Mouse (Mus musculus) embryonic facial prominence, embryonic 11.5 days (tissue): Measurements from ENCODE around the gene Dysf. TPM values are rescaled to one million over a fixed set of nuclear protein-coding genes. Genes with fewer than 3 reads are reported as not detected.

ENCODE experiments used
- ATAC-seq: fragments of 200-750 bp; cut with Nextera tagmentation; replicated peaks from 2 replicates; pipeline ENCODE4 v1.8.0; 2017; ENCODE audit warnings: low read depth; ENCODE audit not compliant: insufficient number of reproducible peaks, low FRiP score, low TSS enrichment
- DNase-seq: peaks from one replicate; pipeline ENCODE4 v3.0.0-alpha.2; 2015; ENCODE audit warnings: low spot score
- H3K27ac ChIP-seq: fragments of 300-500 bp; sonication (generic); replicated peaks from 2 replicates; pipeline ENCODE4 v1.5.1; 2014; ENCODE audit warnings: mild to moderate bottlenecking, low read depth, low read length, control low read depth
- H3K27me3 ChIP-seq: fragments of 300-500 bp; sonication (generic); 2 replicates; pipeline ENCODE4 v1.6.1; 2014; ENCODE audit warnings: mild to moderate bottlenecking, low read length, moderate library complexity, mixed read lengths; ENCODE audit not compliant: control insufficient read depth, insufficient read depth
- H3K36me3 ChIP-seq: fragments of 300-500 bp; sonication (generic); replicated peaks from 2 replicates; pipeline ENCODE4 v1.6.1; 2014; ENCODE audit warnings: low read depth, mild to moderate bottlenecking, low read length, moderate library complexity, mixed read lengths; ENCODE audit not compliant: control insufficient read depth, insufficient read depth
- H3K4me1 ChIP-seq: fragments of 300-500 bp; sonication (generic); 2 replicates; pipeline ENCODE4 v1.6.1; 2014; ENCODE audit warnings: low read length, mixed read lengths; ENCODE audit not compliant: control insufficient read depth, insufficient read depth
- H3K4me2 ChIP-seq: fragments of 300-500 bp; sonication (generic); 2 replicates; pipeline ENCODE4 v1.6.1; 2014; ENCODE audit warnings: low read depth, mild to moderate bottlenecking, control low read depth, low read length, moderate library complexity
- H3K4me3 ChIP-seq: fragments of 300-500 bp; sonication (generic); 2 replicates; pipeline ENCODE4 v1.5.1; 2014; ENCODE audit warnings: low read depth, low read length, control low read depth
- H3K9ac ChIP-seq: fragments of 300-500 bp; sonication (generic); replicated peaks from 2 replicates; pipeline ENCODE4 v1.6.1; 2014; ENCODE audit warnings: mild to moderate bottlenecking, control low read depth, low read length
- H3K9me3 ChIP-seq: fragments of 300-500 bp; sonication (generic); replicated peaks from 2 replicates; pipeline ENCODE4 v1.6.1; 2016; ENCODE audit warnings: mild to moderate bottlenecking, low read length, inconsistent platforms, mixed read lengths; ENCODE audit not compliant: control insufficient read depth
- WGBS: fragments of 180-500 bp; shearing (Covaris S2); extraction: QIAGEN DNeasy Blood & Tissue Kit; methylation state at CpG from one replicate; pipeline ENCODE4 v1.1.7; 2014; 5-methylcytosine and 5-hydroxymethylcytosine counted together
- polyA plus RNA-seq: library from polyadenylated mRNA; unstranded; fragments of >200 nt; fragmentation: Nextera tagmentation; extraction: Ambion mirVana; gene quantifications from 2 replicates; pipeline ENCODE4 v1.2.1, GENCODE M21; 2014

Dysf gene
- 5.6 and 7.8 TPM in 2 replicates for polyA plus RNA-seq

- peaks cover 13% of the 10 kb centered on the region for H3K4me1 ChIP-seq
- H3K27ac ChIP-seq = 0 out of 2 replicates have a peak within 1 kb of the TSS, but pooled peaks have one; percentile 16
- ATAC-seq (peak; percentile 58; the same call in 1 of the 2 replicates), DNase-seq (peak; percentile 66)
- H3K4me3 ChIP-seq = peak within 1 kb of the TSS; percentile 35
- H3K36me3 ChIP-seq = no peaks in the 10 kb centered on the region
- under 1% methylated on average over 41 of the region's 41 CpGs for WGBS
- peaks cover 7% of the 10 kb centered on the region for H3K27me3 ChIP-seq
- no peaks in the 10 kb centered on the region for H3K9me3 ChIP-seq
- H3K9ac ChIP-seq = peak within 1 kb of the TSS; percentile 50
- peak within 1 kb of the TSS; percentile 75 for H3K4me2 ChIP-seq
These were observed at the start of gene Dysf for GRCm38 (mm10) chr6:84008363-84009171. Gene Dysf (plus strand): TSS chr6:84008590.

GRCm38 (mm10) chr6:83987642-83988041 is 20.7 kb upstream of the Dysf start:
- Histone ChIP-seq H3K4me2 (no peak overlapping the region), H3K4me1 (no peaks in the 10 kb centered on the region), H3K9ac (no peak overlapping the region), H3K4me3 (no peak overlapping the region), H3K36me3 (no peaks in the 10 kb centered on the region; the same call in 1 of the 2 replicates), H3K27ac (no peak overlapping the region), H3K27me3 (no peaks in the 10 kb centered on the region), H3K9me3 (no peaks in the 10 kb centered on the region)
- DNase-seq (no peak), ATAC-seq (no peak)
- WGBS = 96% methylated on average over 5 of the region's 5 CpGs

GRCm38 (mm10) chr6:84002716-84003115 is 5.7 kb upstream of the Dysf start:
- Histone ChIP-seq H3K9ac (no peak overlapping the region), H3K4me2 (no peak overlapping the region), H3K4me3 (no peak overlapping the region), H3K27me3 (no peaks in the 10 kb centered on the region), H3K27ac (no peak overlapping the region), H3K4me1 (no peaks in the 10 kb centered on the region), H3K36me3 (no peaks in the 10 kb centered on the region), H3K9me3 (no peaks in the 10 kb centered on the region)
- 81% methylated on average over 1 of the region's 1 CpGs for WGBS
- DNase-seq (no peak), ATAC-seq (no peak)

- Histone ChIP-seq H3K27ac (no peak overlapping the region), H3K4me2 (no peak overlapping the region), H3K4me3 (no peak overlapping the region), H3K9me3 (no peaks in the 10 kb centered on the region), H3K36me3 (no peaks in the 10 kb centered on the region), H3K4me1 (0 out of 2 replicates have a peak, but pooled peaks cover 3% of the 10 kb centered on the region), H3K9ac (no peak overlapping the region), H3K27me3 (peaks cover 7% of the 10 kb centered on the region)
- 85% methylated on average over 4 of the region's 4 CpGs for WGBS
- ATAC-seq (no peak), DNase-seq (no peak)
These were observed 4.1 kb upstream of the Dysf start for GRCm38 (mm10) chr6:84004295-84004694.

GRCm38 (mm10) chr6:84009172-84009872 is 932 bp downstream of the Dysf start:
- no peaks in the 10 kb centered on the region for H3K36me3 ChIP-seq
- H3K4me3 ChIP-seq = peak overlapping the region; percentile 35
- H3K27me3 ChIP-seq = peaks cover 7% of the 10 kb centered on the region
- 0 out of 2 replicates have a peak overlapping the region, but pooled peaks have one; percentile 16 for H3K27ac ChIP-seq
- DNase-seq (no peak), ATAC-seq (0 out of 2 replicates have a peak, but pooled peaks have one; percentile 29)
- H3K4me2 ChIP-seq = peak overlapping the region; percentile 75
- H3K9me3 ChIP-seq = no peaks in the 10 kb centered on the region
- WGBS = 19% methylated on average over 8 of the region's 8 CpGs
- peaks cover 13% of the 10 kb centered on the region for H3K4me1 ChIP-seq
- H3K9ac ChIP-seq = no peak overlapping the region

- no peaks in the 10 kb centered on the region for H3K36me3 ChIP-seq
- peaks cover 13% of the 10 kb centered on the region for H3K4me1 ChIP-seq
- H3K9ac ChIP-seq = 0 out of 2 replicates have a peak overlapping the region, but pooled peaks have one; percentile 13
- no peak overlapping the region for H3K4me3 ChIP-seq
- H3K9me3 ChIP-seq = no peaks in the 10 kb centered on the region
- H3K27ac ChIP-seq = no peak overlapping the region
- DNase-seq (no peak), ATAC-seq (peak; percentile 55)
- H3K27me3 ChIP-seq = peaks cover 7% of the 10 kb centered on the region
- 15% methylated on average over 4 of the region's 4 CpGs for WGBS
- H3K4me2 ChIP-seq = peak overlapping the region; percentile 1; the same call in 1 of the 2 replicates
These were observed 1.5 kb downstream of the Dysf start for GRCm38 (mm10) chr6:84009915-84010302.

GRCm38 (mm10) chr6:84010303-84011225 is 2.2 kb downstream of the Dysf start:
- Histone ChIP-seq H3K4me3 (no peak overlapping the region), H3K4me1 (peaks cover 13% of the 10 kb centered on the region), H3K27me3 (peaks cover 7% of the 10 kb centered on the region), H3K9me3 (no peaks in the 10 kb centered on the region), H3K27ac (no peak overlapping the region), H3K4me2 (peak overlapping the region; percentile 1; the same call in 1 of the 2 replicates), H3K9ac (peak overlapping the region; percentile 13; the same call in 1 of the 2 replicates), H3K36me3 (no peaks in the 10 kb centered on the region)
- ATAC-seq (peak; percentile 54), DNase-seq (peak; percentile 47)
- WGBS = 30% methylated on average over 8 of the region's 8 CpGs
